In genomic region chr6:136040931-136041330, GRCm38 (mm10) we compare ENCODE assay signal across 15 mouse cellular contexts.
"Had no signal": no experiment of that assay in that cellular context is flagged by ENCODE, and none has a peak within 500 bp of the region (broad histone marks: within the 10 kb centered on the region; RNA-seq: fewer than 3 reads in every experiment).

No protein-coding gene starts in this region.

- H3K36me3 ChIP-seq: neural tube, embryonic 15.5 days; stomach, embryonic 15.5 days had no signal

- H3K4me2 ChIP-seq: neural tube, embryonic 15.5 days; stomach, embryonic 15.5 days had no signal

- DNase-seq: retina, postnatal 1 day; right cerebral cortex, adult 18-20 months; right cerebral cortex, postnatal 14 days; right cerebral cortex, postnatal 25 days; right cerebral cortex, postnatal 4 days; spleen, adult 18-20 months; thymus, adult 18-20 months; thymus, adult 2 months; thymus, postnatal 14 days; thymus, postnatal 25 days; thymus, postnatal 36 days; thymus, postnatal 4 days had no signal

- H3K9ac ChIP-seq: neural tube, embryonic 15.5 days; stomach, embryonic 15.5 days had no signal

- H3K27ac ChIP-seq: stomach, embryonic 15.5 days; stomach, postnatal 0 days had no signal

- H3K27me3 ChIP-seq: neural tube, embryonic 15.5 days; stomach, embryonic 15.5 days had no signal

- H3K9me3 ChIP-seq: neural tube, embryonic 15.5 days; stomach, embryonic 15.5 days had no signal

- H3K4me1 ChIP-seq: stomach, embryonic 15.5 days had no signal

- H3K4me3 ChIP-seq: neural tube, embryonic 15.5 days; stomach, embryonic 15.5 days had no signal
